Mouse (Mus musculus) G1E (cell line): Measurements from ENCODE around the gene Ctbp1. TPM values are rescaled to one million over a fixed set of nuclear protein-coding genes. Genes with fewer than 3 reads are reported as not detected.
A peak's percentile ranks its signal among the peaks of the same experiment; 100 is the strongest.

Experiments
- ATAC-seq: 2 replicates; pipeline ENCODE4 v1.8.0; 2016; ENCODE audit warnings: mild to moderate bottlenecking; ENCODE audit not compliant: insufficient number of reproducible peaks, poor library complexity, low FRiP score, severe bottlenecking; ENCODE audit errors: extremely low read depth
- DNase-seq: peaks from one replicate; pipeline ENCODE4 v3.0.0; 2012; ENCODE audit warnings: low spot score
- H3K27me3 ChIP-seq: 2 replicates; pipeline ENCODE4 v1.6.1; 2012; ENCODE audit warnings: mild to moderate bottlenecking, low read length, inconsistent platforms; ENCODE audit not compliant: insufficient read depth
- H3K36me3 ChIP-seq: replicated peaks from 2 replicates; pipeline ENCODE3; 2012; ENCODE audit warnings: mild to moderate bottlenecking, inconsistent platforms
- H3K4me1 ChIP-seq: 2 replicates; pipeline ENCODE4 v1.6.1; 2012; ENCODE audit warnings: low read depth, low read length, inconsistent platforms, mixed read lengths; ENCODE audit not compliant: insufficient read depth
- H3K4me3 ChIP-seq: 2 replicates; pipeline ENCODE4 v1.5.1; 2012; ENCODE audit warnings: low read depth, mild to moderate bottlenecking, inconsistent platforms, low read length, moderate library complexity, mixed read lengths
- H3K9me3 ChIP-seq: replicated peaks from 2 replicates; pipeline ENCODE4 v1.6.1; 2012; ENCODE audit warnings: inconsistent platforms
- CTCF ChIP-seq: IDR thresholded peaks from 2 replicates; pipeline ENCODE4 v1.5.1; 2012; ENCODE audit warnings: low read depth, low read length, inconsistent platforms, mixed read lengths
- GATA1 ChIP-seq: IDR thresholded peaks from 2 replicates; pipeline ENCODE4 v1.6.1; 2012; ENCODE audit warnings: borderline replicate concordance, low read length, inconsistent platforms, mixed read lengths
- GATA2 ChIP-seq: IDR thresholded peaks from 2 replicates; pipeline ENCODE4 v1.6.1; 2012; ENCODE audit warnings: low read depth, low read length, inconsistent platforms, borderline replicate concordance
- POLR2AphosphoS5 ChIP-seq: IDR thresholded peaks from 2 replicates; pipeline ENCODE4 v1.6.1; 2012; ENCODE audit warnings: low read depth, low read length, inconsistent platforms; ENCODE audit not compliant: insufficient replicate concordance
- TAL1 ChIP-seq: conservative IDR thresholded peaks from 2 replicates; pipeline ENCODE4 v1.6.1; 2012; ENCODE audit warnings: low read depth, low read length, inconsistent platforms, mixed read lengths
- polyA plus RNA-seq: library from polyadenylated mRNA; stranded (reverse); fragments of >175 nt; gene quantifications from 2 replicates; pipeline ENCODE4 v1.2.3, GENCODE M21; 2012
- total RNA-seq, 2 experiments: library from RNA; stranded (forward) in 1 of 2; stranded (reverse) in 1 of 2; fragments of 200-1000 nt in 1 of 2; fragments of >200 nt in 1 of 2; fragmentation: Nextera tagmentation in 1 of 2; gene quantifications; 2 replicates each; pipeline ENCODE4 v1.2.3; 2014 to 2017

Ctbp1 gene
- total and polyA plus RNA-seq, 3 experiments = 146 to 256 (median 164) TPM

- ATAC-seq (peak; percentile 22; the same call in 1 of the 2 replicates), DNase-seq (peak; percentile 72)
- peak within 1 kb of the TSS; percentile 59; the same call in 1 of the 2 replicates for H3K4me3 ChIP-seq
- peaks cover 12% of the 10 kb centered on the region for H3K36me3 ChIP-seq
- no peaks in the 10 kb centered on the region for H3K9me3 ChIP-seq
- no peak for TF ChIP-seq GATA2
- TF ChIP-seq TAL1 = peak; percentile 45
- TF ChIP-seq GATA1 = no peak
- H3K27me3 ChIP-seq = peaks cover 33% of the 10 kb centered on the region
- H3K4me1 ChIP-seq = peaks cover 79% of the 10 kb centered on the region
These were observed 56.7 kb downstream of the Ctbp1 start, which contains the start of gene Spon2 for GRCm38 (mm10) chr5:33218081-33218480. TSS of gene Spon2 (minus strand) at chr5:33218455.

GRCm38 (mm10) chr5:33217663-33218062 lies 57.1 kb downstream of the Ctbp1 start:
- DNase-seq (no peak), ATAC-seq (no peak)
- TF ChIP-seq POLR2AphosphoS5 = no peak
- peaks cover 33% of the 10 kb centered on the region for H3K27me3 ChIP-seq
- peaks cover 75% of the 10 kb centered on the region for H3K4me1 ChIP-seq
- H3K4me3 ChIP-seq = peak overlapping the region; percentile 59; the same call in 1 of the 2 replicates
- no peaks in the 10 kb centered on the region for H3K9me3 ChIP-seq
- peaks cover 12% of the 10 kb centered on the region for H3K36me3 ChIP-seq

- Histone ChIP-seq H3K27me3 (peaks cover 26% of the 10 kb centered on the region), H3K9me3 (no peaks in the 10 kb centered on the region), H3K4me3 (no peak overlapping the region), H3K4me1 (peaks cover 56% of the 10 kb centered on the region), H3K36me3 (peaks cover 12% of the 10 kb centered on the region)
- ATAC-seq (no peak), DNase-seq (no peak)
- TF ChIP-seq GATA1 (no peak), CTCF (no peak), TAL1 (no peak), POLR2AphosphoS5 (no peak), GATA2 (no peak)
These were observed 60.1 kb downstream of the Ctbp1 start for GRCm38 (mm10) chr5:33214723-33215122.

- no peak for TF ChIP-seq POLR2AphosphoS5
- no peak for TF ChIP-seq GATA1
- TF ChIP-seq TAL1 = no peak
- no peak for TF ChIP-seq GATA2
- TF ChIP-seq CTCF = no peak
- Histone ChIP-seq H3K4me1 (peaks cover 46% of the 10 kb centered on the region), H3K4me3 (no peak overlapping the region), H3K9me3 (no peaks in the 10 kb centered on the region), H3K36me3 (peaks cover 12% of the 10 kb centered on the region), H3K27me3 (peaks cover 25% of the 10 kb centered on the region)
- no peak for ATAC-seq
- DNase-seq = no peak
These were observed 63.5 kb downstream of the Ctbp1 start for GRCm38 (mm10) chr5:33211254-33211653.

- Histone ChIP-seq H3K27me3 (peaks cover 20% of the 10 kb centered on the region), H3K4me1 (peaks cover 43% of the 10 kb centered on the region), H3K9me3 (no peaks in the 10 kb centered on the region), H3K4me3 (no peak overlapping the region), H3K36me3 (peaks cover 10% of the 10 kb centered on the region)
- DNase-seq (no peak), ATAC-seq (no peak)
- TF ChIP-seq CTCF (no peak), TAL1 (no peak), GATA1 (no peak)
These were observed 64.3 kb downstream of the Ctbp1 start for GRCm38 (mm10) chr5:33210515-33210914.

GRCm38 (mm10) chr5:33208533-33209245 lies 66.1 kb downstream of the Ctbp1 start:
- DNase-seq (no peak), ATAC-seq (no peak)
- H3K27me3 ChIP-seq = peaks cover 3% of the 10 kb centered on the region
- TF ChIP-seq POLR2AphosphoS5 = no peak
- TF ChIP-seq GATA1 = no peak
- no peak for TF ChIP-seq TAL1
- no peak for TF ChIP-seq CTCF
- TF ChIP-seq GATA2 = no peak
- H3K9me3 ChIP-seq = no peaks in the 10 kb centered on the region
- no peak overlapping the region for H3K4me3 ChIP-seq
- no peaks in the 10 kb centered on the region for H3K36me3 ChIP-seq
- H3K4me1 ChIP-seq = peaks cover 50% of the 10 kb centered on the region
